Mouse (Mus musculus): ENCODE measurements around the gene Kdm5a. TPM values are rescaled to one million over a fixed set of nuclear protein-coding genes. Genes with fewer than 3 reads are reported as not detected.

Kdm5a gene
- polyA plus RNA-seq, 1 experiment from 2014 or later, result 27.4 TPM

DNA sequence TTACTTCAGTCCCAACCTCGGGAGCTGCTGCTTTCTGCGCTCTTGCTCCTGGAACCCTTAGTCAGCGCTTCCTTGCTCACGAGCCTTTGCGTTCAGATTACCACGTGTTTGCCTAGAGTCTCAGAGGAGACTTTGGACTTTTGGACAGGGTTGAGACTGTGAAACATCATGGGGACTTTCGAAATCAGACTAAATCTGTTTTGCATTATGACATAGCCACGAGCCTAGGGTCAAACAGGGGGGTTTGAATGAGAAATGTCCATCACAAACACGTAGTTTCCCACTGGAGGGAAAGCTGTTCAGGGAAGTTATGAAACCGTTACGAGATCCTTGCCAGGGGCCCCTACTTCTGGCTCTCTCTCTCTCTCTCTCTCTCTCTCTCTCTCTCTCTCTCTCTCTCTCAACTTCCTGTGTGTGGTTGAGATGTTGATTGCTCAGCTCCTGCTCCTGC lies 90.7 kb downstream of the Kdm5a start:
- no peaks in the 10 kb centered on the region for H3K36me3 ChIP-seq (ENCODE audit: inconsistent target)
- H3K27ac ChIP-seq, result peak overlapping the region; percentile 50
- no peaks in the 10 kb centered on the region for H3K79me2 ChIP-seq (ENCODE audit: inconsistent target)
- H3K4me3 ChIP-seq (ENCODE audit: inconsistent target), result no peak overlapping the region
- under 1% methylated on average over 11 of the region's 11 CpGs for WGBS (ENCODE audit: missing documents)

DNA sequence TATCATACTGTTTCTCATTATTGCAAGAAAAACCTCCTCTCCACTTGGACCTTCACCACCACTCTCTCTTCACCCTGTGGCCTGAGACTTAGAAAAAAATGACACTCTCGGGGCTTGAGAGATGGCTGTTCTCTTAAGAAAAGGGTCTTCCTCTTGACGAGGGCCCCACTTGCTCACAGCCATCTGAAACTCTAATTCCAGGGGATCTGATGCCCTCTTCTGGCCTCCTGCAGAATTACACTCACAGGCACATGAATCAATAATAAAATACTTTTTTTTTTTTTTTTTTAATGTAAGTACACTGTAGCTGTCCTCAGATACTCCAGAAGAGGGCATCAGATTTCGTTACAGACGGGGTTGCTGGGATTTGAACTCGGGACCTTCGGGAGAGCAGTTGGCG lies 93.2 kb downstream of the Kdm5a start:
- 84% methylated on average over 7 of the region's 7 CpGs for WGBS (ENCODE audit: missing documents)
- no peaks in the 10 kb centered on the region for H3K79me2 ChIP-seq (ENCODE audit: inconsistent target)
- no peak overlapping the region for H3K4me3 ChIP-seq (ENCODE audit: inconsistent target)
- H3K27ac ChIP-seq, result no peak overlapping the region
- no peaks in the 10 kb centered on the region for H3K36me3 ChIP-seq (ENCODE audit: inconsistent target)

DNA sequence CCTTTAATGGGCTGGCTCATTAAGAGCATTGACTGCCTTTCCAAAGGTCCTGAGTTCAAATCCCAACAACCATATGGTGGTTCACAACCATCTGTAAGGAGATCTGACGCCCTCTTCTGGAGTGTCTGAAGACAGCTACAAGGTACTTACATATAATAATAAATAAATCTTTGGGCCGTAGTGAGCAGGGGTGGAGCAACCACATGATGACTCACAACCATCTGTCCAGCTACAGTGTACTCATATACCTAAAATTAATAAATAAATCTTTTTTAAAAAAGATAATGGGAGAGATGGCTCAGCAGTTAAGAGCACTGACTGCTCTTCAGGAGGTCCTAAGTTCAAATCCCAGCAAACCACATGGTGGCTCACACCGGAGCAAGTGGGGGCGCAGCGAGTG lies 93.8 kb downstream of the Kdm5a start:
- no peaks in the 10 kb centered on the region for H3K79me2 ChIP-seq (ENCODE audit: inconsistent target)
- H3K4me3 ChIP-seq (ENCODE audit: inconsistent target), result no peak overlapping the region
- WGBS (ENCODE audit: missing documents), result 93% methylated on average over 4 of the region's 5 CpGs
- no peak overlapping the region for H3K27ac ChIP-seq
- H3K36me3 ChIP-seq (ENCODE audit: inconsistent target), result no peaks in the 10 kb centered on the region

DNA sequence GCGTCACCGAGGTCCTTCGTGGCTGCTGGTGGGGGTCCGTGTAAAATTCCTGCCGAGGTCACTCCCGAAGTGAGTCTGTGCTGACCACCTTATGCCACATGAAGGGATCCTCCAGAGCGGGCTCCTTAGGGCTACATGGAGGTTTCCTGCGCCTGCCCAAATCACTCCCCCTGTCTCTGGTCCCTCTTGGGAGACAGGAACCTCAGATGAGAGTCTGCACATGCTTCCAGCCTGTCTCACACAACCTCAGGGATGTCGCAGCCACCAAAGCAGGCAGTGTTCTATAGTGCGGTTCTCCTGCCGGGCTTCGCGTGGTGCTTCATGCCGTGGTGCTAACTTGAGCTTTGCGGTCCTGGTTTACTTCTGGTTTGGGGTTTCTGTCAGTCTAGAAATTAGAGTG lies 97.3 kb downstream of the Kdm5a start:
- H3K36me3 ChIP-seq (ENCODE audit: inconsistent target), result no peaks in the 10 kb centered on the region
- H3K79me2 ChIP-seq (ENCODE audit: inconsistent target), result peaks cover 26% of the 10 kb centered on the region
- WGBS (ENCODE audit: missing documents), result 82% methylated on average over 15 of the region's 15 CpGs
- no peak overlapping the region for H3K27ac ChIP-seq
- no peak overlapping the region for H3K4me3 ChIP-seq (ENCODE audit: inconsistent target)

DNA sequence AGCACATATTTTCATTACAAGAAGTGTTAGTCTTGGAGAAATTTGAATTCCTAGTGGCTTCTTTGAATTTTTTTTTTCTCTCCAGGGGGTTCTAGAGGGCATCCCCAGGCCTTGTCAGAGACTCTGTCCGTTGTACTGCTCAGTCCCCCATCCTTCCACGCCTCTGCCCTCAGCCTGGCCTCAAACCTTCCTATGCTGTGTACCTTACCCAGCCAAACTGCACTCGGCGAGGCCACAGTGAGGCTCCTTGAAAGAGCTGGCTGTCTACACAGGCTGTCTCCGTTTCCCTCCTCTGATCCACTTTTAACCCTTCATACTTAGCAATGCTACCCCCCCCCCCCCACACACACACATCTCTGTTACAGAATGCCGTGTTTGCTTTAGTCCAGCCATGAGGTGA lies 98.3 kb downstream of the Kdm5a start:
- H3K36me3 ChIP-seq (ENCODE audit: inconsistent target), result no peaks in the 10 kb centered on the region
- 85% methylated on average over 6 of the region's 6 CpGs for WGBS (ENCODE audit: missing documents)

DNA sequence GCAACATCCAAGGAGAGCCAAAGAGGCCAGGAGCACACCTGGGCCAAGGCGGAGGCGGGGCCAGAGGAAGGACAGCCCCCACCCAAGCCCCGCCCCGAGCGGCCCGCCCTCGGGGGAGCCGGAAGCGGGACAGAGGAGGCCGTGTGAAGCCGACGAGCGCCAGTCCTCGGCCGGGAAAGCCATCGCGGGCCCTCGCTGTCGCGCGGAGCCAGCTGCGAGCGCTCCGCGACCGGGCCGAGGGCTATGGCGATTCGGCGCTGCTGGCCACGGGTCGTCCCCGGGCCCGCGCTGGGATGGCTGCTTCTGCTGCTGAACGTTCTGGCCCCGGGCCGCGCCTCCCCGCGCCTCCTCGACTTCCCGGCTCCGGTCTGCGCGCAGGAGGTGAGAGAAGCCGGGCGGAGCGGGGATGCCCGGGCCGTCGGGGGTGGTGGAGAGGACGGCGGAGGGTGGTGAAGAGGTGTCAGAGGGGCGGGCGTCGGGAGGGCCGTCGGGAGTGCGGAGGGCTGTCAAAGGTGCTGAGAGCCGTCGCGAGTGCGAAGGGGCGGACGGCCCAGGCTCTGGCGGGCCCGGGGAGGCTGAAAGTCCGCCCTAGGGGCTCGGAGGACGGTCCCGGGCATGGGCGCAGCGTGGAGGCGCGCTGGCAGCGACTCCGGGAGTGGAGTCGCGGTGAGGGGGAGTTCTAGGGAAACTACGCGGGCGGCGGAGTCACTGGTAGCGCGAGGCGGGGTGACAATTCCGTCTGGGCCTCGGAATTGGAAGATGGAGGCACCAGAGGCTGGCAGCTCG lies 99.4 kb downstream of the Kdm5a start, which contains the start of gene Il17ra:
TSS of gene Il17ra (plus strand) at position 162 of the 786 bp plus-strand sequence.
- under 1% methylated on average over 63 of the region's 90 CpGs for WGBS (ENCODE audit: missing documents)
- Histone ChIP-seq H3K79me2 (ENCODE audit: inconsistent target) (peaks cover 38% of the 10 kb centered on the region), H3K27ac (peak within 1 kb of the TSS; percentile 22; the same call in 1 of the 2 replicates), H3K4me3 (ENCODE audit: inconsistent target) (peak within 1 kb of the TSS; percentile 57), H3K36me3 (ENCODE audit: inconsistent target) (no peaks in the 10 kb centered on the region)

More for the DNA sequence above, 98.3 kb downstream of the Kdm5a start:
- no peak overlapping the region for H3K27ac ChIP-seq
- no peak overlapping the region for H3K4me3 ChIP-seq (ENCODE audit: inconsistent target)
- H3K79me2 ChIP-seq (ENCODE audit: inconsistent target), result peaks cover 28% of the 10 kb centered on the region

DNA sequence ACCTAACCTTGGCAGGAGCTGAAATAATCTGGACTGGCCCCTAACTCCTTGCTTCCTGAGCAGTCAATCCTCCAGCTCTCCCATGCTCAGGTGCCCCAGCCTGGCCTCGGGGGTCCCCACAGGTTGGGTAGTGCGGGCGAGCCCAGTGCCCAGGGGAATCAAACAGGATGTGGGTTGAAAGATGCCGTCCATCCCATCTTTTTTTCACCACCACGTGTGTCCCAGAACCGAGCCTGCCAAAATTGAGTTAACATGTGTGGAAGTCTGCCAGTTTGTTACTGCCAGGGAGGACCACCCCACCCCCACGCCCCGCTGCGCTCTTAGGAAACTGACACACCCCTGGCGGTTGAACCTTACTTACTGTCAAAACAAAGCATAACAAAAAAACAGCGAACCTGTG lies 100.0 kb downstream of the Kdm5a start:
- Histone ChIP-seq H3K36me3 (ENCODE audit: inconsistent target) (no peaks in the 10 kb centered on the region), H3K27ac (peak overlapping the region; percentile 22; the same call in 1 of the 2 replicates), H3K79me2 (ENCODE audit: inconsistent target) (peaks cover 44% of the 10 kb centered on the region), H3K4me3 (ENCODE audit: inconsistent target) (peak overlapping the region; percentile 57)
- WGBS (ENCODE audit: missing documents), result 0% methylated on average over 8 of the region's 11 CpGs

DNA sequence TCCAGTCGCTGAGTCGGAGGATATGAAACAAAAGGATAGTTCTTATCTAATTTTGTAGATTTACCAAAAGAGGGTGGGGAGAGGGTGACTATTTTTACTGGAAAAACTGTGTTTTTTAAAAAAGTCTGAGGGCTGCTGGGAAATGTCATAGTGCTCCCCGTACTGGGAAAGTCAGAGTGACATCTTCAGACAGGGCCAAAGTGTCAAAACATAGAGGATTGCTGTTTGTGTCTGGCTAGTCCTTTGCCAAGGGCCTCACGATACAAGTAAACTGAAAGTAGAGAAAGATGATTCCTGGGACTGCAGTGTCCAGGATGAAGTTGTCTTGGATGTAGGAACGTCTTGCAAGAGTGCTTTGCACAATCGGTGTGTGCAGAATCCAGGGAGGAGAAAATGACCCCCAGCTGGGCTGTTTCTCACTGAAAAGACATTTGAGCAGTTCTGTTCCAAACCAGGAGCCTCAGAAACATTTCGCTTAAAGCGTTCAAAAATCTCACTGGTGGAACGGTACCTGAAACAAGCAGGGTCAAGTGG lies 100.5 kb downstream of the Kdm5a start:
- 21% methylated on average over 9 of the region's 9 CpGs for WGBS (ENCODE audit: missing documents)
- no peaks in the 10 kb centered on the region for H3K36me3 ChIP-seq (ENCODE audit: inconsistent target)
- H3K27ac ChIP-seq, result 0 out of 2 replicates have a peak overlapping the region, but pooled peaks have one; percentile 22
- H3K79me2 ChIP-seq (ENCODE audit: inconsistent target), result peaks cover 50% of the 10 kb centered on the region
- H3K4me3 ChIP-seq (ENCODE audit: inconsistent target), result peak overlapping the region; percentile 57

DNA sequence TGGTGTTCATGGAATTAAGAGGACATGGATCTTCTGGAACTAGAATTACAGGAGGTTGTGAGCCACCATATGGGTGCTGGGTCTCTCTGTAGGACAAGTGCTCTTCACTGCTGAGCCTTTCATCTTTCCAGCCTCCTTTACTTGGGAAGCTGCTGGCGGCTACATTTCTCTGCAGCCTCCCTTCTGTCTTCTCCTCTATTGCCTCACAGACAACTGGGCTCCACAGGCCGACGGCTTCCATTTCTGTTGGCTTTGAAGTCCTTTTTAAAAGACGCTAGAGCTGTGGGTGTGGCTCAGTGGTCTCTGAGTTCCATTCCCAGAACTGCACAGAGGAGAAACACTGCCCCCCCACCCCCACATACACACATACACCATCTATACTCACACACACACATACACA lies 101.5 kb downstream of the Kdm5a start:
- Histone ChIP-seq H3K79me2 (ENCODE audit: inconsistent target) (peaks cover 55% of the 10 kb centered on the region), H3K36me3 (ENCODE audit: inconsistent target) (no peaks in the 10 kb centered on the region), H3K4me3 (ENCODE audit: inconsistent target) (no peak overlapping the region), H3K27ac (no peak overlapping the region)
- WGBS (ENCODE audit: missing documents), result 44% methylated on average over 4 of the region's 4 CpGs

DNA sequence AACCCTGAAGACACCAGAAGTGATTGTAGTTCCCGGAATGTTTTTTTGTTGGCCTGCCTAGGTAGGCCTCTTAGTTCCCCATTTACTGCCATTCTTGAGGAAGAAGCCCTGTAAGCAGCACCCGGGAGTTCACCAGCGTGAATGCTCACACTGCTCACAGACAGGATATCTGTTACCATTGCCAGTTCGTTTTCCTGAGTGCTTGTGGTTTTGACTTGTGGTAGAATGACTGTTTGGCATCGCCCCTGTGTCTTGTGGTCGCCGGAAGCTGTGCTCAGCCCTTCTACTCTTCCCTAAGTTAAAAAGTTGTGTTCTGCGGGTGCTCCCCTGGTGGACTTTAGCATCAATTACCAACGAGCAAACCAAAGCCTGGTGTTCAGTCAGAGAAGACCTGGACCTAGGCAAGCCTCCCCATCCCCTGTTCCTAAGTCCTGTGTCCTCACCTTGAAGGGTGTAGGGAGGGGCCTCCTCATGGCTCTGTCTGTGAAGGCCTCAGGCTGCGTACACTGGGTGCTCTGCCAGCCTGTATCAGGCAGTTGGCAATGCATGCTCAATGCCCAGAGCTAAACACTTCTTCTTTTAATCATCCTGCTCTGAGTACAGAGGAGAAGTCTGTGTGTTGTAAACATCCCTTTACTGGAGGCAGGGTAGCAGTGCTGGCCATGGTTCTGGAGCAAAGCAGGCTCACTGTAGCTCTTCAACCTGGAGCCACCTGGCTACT lies 102.8 kb downstream of the Kdm5a start:
- Histone ChIP-seq H3K4me3 (ENCODE audit: inconsistent target) (no peak overlapping the region), H3K36me3 (ENCODE audit: inconsistent target) (no peaks in the 10 kb centered on the region), H3K79me2 (ENCODE audit: inconsistent target) (peaks cover 64% of the 10 kb centered on the region), H3K27ac (peak overlapping the region; percentile 65)
- WGBS (ENCODE audit: missing documents), result 3% methylated on average over 10 of the region's 10 CpGs

DNA sequence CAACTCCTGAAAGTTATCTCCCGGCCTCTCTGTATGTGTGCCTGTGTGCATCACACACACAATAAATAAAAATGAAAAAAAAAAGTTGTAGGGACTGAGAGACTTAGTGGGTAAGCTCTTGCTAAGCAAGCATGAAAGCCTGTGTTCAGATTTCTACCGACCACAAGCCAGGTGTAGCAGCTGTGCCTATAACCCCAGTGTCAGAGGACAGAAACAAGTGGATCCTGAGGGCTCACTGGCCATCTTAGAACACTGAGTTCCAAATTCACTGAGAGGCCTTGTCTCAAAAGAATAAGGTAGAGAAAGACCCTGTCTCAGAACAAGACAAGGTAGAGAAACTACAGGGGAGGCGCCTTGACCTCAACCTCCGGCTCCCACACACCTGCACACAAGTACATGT lies 104.3 kb downstream of the Kdm5a start:
- H3K79me2 ChIP-seq (ENCODE audit: inconsistent target), result peaks cover 76% of the 10 kb centered on the region
- no peak overlapping the region for H3K27ac ChIP-seq
- H3K36me3 ChIP-seq (ENCODE audit: inconsistent target), result no peaks in the 10 kb centered on the region
- 64% methylated on average over 2 of the region's 4 CpGs for WGBS (ENCODE audit: missing documents)
- H3K4me3 ChIP-seq (ENCODE audit: inconsistent target), result no peak overlapping the region

DNA sequence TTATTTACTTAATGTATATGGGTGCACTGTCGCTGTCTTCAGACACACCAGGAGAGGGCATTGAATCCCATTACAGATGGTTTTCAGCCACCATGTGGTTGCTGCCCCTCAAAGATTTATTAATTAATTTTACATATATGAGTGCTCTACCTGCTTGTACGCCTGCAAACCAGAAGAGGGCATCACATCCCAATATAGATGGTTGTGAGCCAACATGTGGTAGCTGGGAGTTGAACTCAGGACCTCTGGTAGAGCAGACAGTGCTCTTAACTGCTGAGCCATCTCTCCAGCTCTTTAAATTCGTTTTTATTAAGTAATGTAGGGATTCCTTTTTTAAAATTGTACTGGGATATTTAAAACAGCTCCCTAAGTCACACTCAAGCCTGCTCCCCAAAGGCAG lies 105.3 kb downstream of the Kdm5a start:
- no peak overlapping the region for H3K4me3 ChIP-seq (ENCODE audit: inconsistent target)
- H3K79me2 ChIP-seq (ENCODE audit: inconsistent target), result peaks cover 73% of the 10 kb centered on the region
- H3K27ac ChIP-seq, result no peak overlapping the region
- H3K36me3 ChIP-seq (ENCODE audit: inconsistent target), result no peaks in the 10 kb centered on the region
- 66% methylated on average over 3 of the region's 3 CpGs for WGBS (ENCODE audit: missing documents)

DNA sequence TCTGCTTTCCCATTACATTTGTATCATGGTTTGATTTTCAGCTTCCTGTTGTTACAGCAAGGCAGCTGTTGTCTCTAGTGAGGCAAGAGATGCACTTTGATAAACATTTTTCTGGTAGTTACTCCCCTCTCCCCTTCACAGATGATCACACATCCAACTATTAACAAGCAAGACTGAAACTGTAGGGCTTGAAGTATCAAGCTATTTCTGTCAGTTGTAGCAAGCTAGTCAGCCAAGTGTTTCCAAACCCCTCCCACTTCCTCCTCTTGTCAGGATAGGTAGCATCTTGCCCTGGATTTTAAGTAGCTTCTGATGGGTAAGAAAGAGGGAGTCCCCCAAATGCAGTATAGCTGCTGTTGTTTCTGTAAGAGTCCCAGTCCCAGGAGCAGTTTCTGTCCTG lies 105.8 kb downstream of the Kdm5a start:
- Histone ChIP-seq H3K4me3 (ENCODE audit: inconsistent target) (no peak overlapping the region), H3K27ac (peak overlapping the region; percentile 65), H3K36me3 (ENCODE audit: inconsistent target) (no peaks in the 10 kb centered on the region), H3K79me2 (ENCODE audit: inconsistent target) (peaks cover 73% of the 10 kb centered on the region)

DNA sequence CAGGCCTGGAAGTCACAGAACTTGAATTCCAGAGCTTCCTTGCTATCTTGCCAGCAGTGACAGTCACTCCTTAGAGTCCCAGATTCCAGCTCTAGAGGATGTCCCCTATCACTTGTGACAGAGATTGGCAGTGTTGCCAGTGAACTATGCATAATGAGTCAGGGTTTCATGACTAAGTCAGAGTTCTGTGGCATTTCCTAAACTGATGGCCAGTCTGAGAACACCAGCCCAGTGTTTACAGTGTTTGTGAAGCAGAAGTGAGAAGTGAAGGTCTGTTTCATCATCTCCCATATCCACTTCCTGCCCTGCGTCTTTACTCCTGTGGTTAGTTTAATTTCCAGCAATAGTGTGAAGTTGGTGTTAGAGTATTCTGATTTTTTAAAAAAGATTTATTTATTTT lies 106.7 kb downstream of the Kdm5a start:
- peak overlapping the region; percentile 65 for H3K27ac ChIP-seq
- WGBS (ENCODE audit: missing documents), result 0% methylated on average over 1 of the region's 1 CpGs
- peaks cover 71% of the 10 kb centered on the region for H3K79me2 ChIP-seq (ENCODE audit: inconsistent target)
- H3K36me3 ChIP-seq (ENCODE audit: inconsistent target), result peaks cover 5% of the 10 kb centered on the region; the same call in 1 of the 2 replicates
- no peak overlapping the region for H3K4me3 ChIP-seq (ENCODE audit: inconsistent target)

DNA sequence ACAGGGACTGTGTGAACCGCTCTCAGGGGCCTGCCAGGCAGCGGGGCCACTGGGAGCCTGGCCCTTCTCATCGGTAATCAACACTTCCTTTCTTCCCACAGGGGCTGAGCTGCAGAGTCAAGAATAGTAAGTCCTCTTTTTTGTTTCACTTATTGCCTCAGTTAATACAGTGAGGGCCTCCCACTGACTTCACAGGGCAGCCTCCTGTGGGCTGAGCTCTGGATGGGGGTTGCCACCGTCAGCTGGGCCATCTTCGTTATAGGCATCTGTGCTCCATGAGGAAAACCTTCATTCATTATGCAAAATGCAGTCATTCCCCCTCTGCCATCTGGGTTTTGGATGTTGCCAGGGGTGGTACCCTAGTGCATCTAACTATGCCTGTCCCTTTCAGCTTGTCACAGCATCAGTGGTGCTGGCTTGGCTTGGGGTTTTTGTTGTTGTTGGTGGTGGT lies 108.1 kb downstream of the Kdm5a start:
- Histone ChIP-seq H3K4me3 (ENCODE audit: inconsistent target) (no peak overlapping the region), H3K27ac (peak overlapping the region; percentile 65), H3K79me2 (ENCODE audit: inconsistent target) (peaks cover 66% of the 10 kb centered on the region), H3K36me3 (ENCODE audit: inconsistent target) (peaks cover 17% of the 10 kb centered on the region)
- 7% methylated on average over 5 of the region's 5 CpGs for WGBS (ENCODE audit: missing documents)

Measured in macrophage (primary cell).